Mouse (Mus musculus) megakaryocyte progenitor cell, adult 5-6 weeks (primary cell): ENCODE measurements at regions not wholly inside any gene's neighbourhood (a gene's known extent, or its start where the extent isn't known, plus 50 kb on each side); places are given as distances from the start of the nearest gene placed in this dataset.

Experiments used
- ATAC-seq: replicated peaks from 2 replicates; pipeline ENCODE4 v1.8.0; 2016; ENCODE audit warnings: mild to moderate bottlenecking, moderate TSS enrichment, inconsistent platforms; ENCODE audit not compliant: poor library complexity

GRCm38 (mm10) chr1:77585520-77585919 is 70.6 kb upstream of the Epha4 start:
- ATAC-seq: no peak

- no peak for ATAC-seq
Measured at GRCm38 (mm10) chr1:77568081-77568480, 53.2 kb upstream of the Epha4 start.

GRCm38 (mm10) chr1:77567657-77568056 is 52.8 kb upstream of the Epha4 start:
- ATAC-seq: no peak
